Mouse (Mus musculus) liver, embryonic 14.5 days (tissue): ENCODE measurements at regions not wholly inside any gene's neighbourhood (a gene's known extent, or its start where the extent isn't known, plus 50 kb on each side); places are given as distances from the start of the nearest gene placed in this dataset.

ENCODE experiments used
- ATAC-seq: fragments of 200-750 bp; cut with Nextera tagmentation; 2 replicates; pipeline ENCODE4 v1.8.0; 2017; ENCODE audit warnings: moderate number of reproducible peaks, mild to moderate bottlenecking, moderate library complexity; ENCODE audit not compliant: insufficient read depth
- DNase-seq, 3 experiments: peaks; one replicate each; pipeline ENCODE4 v3.0.0-alpha.2; 2012 to 2013; ENCODE audit warnings: low read depth in 3 of 3, low spot score in 3 of 3
- H3K27ac ChIP-seq: fragments of 300-500 bp; sonication (generic); 2 replicates; pipeline ENCODE4 v1.5.1; 2014; ENCODE audit warnings: moderate library complexity, mild to moderate bottlenecking, control low read depth, inconsistent platforms
- H3K27me3 ChIP-seq: fragments of 300-500 bp; sonication (generic); 2 replicates; pipeline ENCODE4 v1.6.1; 2014; ENCODE audit warnings: mild to moderate bottlenecking, low read length, moderate library complexity; ENCODE audit not compliant: control insufficient read depth, insufficient read depth
- H3K36me3 ChIP-seq: fragments of 300-500 bp; sonication (generic); replicated peaks from 2 replicates; pipeline ENCODE4 v1.6.1; 2014; ENCODE audit warnings: low read depth; ENCODE audit not compliant: control insufficient read depth, insufficient read depth
- H3K4me1 ChIP-seq, 2 experiments: fragments of 200-500 bp in 1 of 2; fragments of 300-500 bp in 1 of 2; sonication (generic) in 1 of 2; replicated peaks; 2 replicates each; pipeline ENCODE4 v1.6.1; 2012 to 2014; ENCODE audit warnings: antibody characterized with exemption in 1 of 2, inconsistent platforms in 1 of 2, low read length in 1 of 2; ENCODE audit not compliant: control insufficient read depth in 2 of 2, insufficient read depth in 2 of 2
- H3K4me2 ChIP-seq: fragments of 300-500 bp; sonication (generic); 2 replicates; pipeline ENCODE4 v1.6.1; 2014; ENCODE audit warnings: low read depth, mild to moderate bottlenecking, control low read depth, moderate library complexity
- H3K4me3 ChIP-seq, 2 experiments: fragments of 200-500 bp in 1 of 2; fragments of 300-500 bp in 1 of 2; sonication (generic) in 1 of 2; 2 replicates each; pipeline ENCODE4 v1.5.1; 2012 to 2014; ENCODE audit warnings: low read depth in 2 of 2, low read length in 2 of 2, mild to moderate bottlenecking in 2 of 2, control low read depth in 1 of 2, inconsistent platforms in 1 of 2, moderate library complexity in 1 of 2; ENCODE audit not compliant: insufficient read depth in 1 of 2
- H3K9ac ChIP-seq: fragments of 300-500 bp; sonication (generic); replicated peaks from 2 replicates; pipeline ENCODE4 v1.6.1; 2014; ENCODE audit warnings: mild to moderate bottlenecking, control low read depth, moderate library complexity
- H3K9me3 ChIP-seq: fragments of 300-500 bp; sonication (generic); 2 replicates; pipeline ENCODE4 v1.6.1; 2016; ENCODE audit warnings: low read length, mixed read lengths; ENCODE audit not compliant: control insufficient read depth
- CTCF ChIP-seq: IDR thresholded peaks from 2 replicates; pipeline ENCODE4 v1.5.1; 2016; ENCODE audit warnings: antibody characterized with exemption, low read depth, control low read depth
- EP300 ChIP-seq: IDR thresholded peaks from 2 replicates; pipeline ENCODE4 v1.6.1; 2016; ENCODE audit warnings: antibody characterized with exemption, low read depth
- WGBS: fragments of 180-500 bp; shearing (Covaris S2); extraction: QIAGEN DNeasy Blood & Tissue Kit; methylation state at CpG from one replicate; pipeline ENCODE4 v1.1.7; 2014; ENCODE audit not compliant: insufficient replicate concordance; 5-methylcytosine and 5-hydroxymethylcytosine counted together

DNA sequence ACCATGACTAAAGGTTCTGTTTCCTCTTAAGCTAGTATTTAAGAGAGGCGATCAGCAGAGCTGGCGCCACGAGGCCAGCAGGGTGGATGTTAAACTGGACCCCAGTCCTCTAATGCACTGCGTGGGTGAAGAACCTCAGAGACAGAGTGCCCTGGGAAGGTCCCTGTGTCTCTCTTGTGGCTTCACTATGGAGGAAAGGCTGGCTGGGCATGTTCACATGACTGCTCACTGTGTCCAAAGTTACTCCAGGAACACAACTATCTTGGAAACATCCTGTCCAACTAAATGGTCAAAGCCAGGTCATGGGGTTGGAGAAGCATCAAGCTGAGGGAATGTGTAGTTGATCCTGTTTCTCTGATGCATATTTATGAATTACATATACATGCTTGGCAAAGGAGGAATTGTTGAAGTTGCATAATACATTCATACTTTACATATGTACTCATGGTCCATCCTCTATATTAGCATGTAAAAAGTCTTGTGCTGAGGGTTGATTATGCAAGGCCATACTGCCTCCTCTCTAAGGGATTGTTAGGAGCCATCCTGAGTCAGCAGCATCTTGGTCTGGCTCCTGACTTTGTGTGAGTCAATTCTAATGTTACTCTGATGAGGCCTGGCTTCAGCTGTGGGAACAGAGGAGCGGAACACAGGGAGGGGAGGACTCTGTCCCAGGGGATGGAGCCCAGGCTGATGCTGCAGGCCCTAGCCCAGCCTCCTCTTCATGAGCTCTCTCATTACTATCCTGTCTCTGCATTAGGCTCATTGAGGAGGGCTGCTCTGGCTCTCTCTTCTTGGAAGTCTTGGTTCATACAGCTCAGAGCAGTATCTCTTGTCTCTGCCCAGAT is 387.9 kb upstream of the Tshz3 start:
- TF ChIP-seq CTCF: no peak
- TF ChIP-seq EP300: no peak
- H3K27me3 ChIP-seq: no peaks in the 10 kb centered on the region
- 66% methylated on average over 5 of the region's 5 CpGs for WGBS
- ATAC-seq (no peak), DNase-seq (no peak)
- H3K9ac ChIP-seq: no peak overlapping the region
- no peaks in the 10 kb centered on the region for H3K36me3 ChIP-seq
- no peak overlapping the region for H3K4me3 ChIP-seq
- H3K27ac ChIP-seq: no peak overlapping the region
- H3K4me1 ChIP-seq: no peaks in the 10 kb centered on the region
- no peak overlapping the region for H3K4me2 ChIP-seq
- H3K9me3 ChIP-seq: no peaks in the 10 kb centered on the region

DNA sequence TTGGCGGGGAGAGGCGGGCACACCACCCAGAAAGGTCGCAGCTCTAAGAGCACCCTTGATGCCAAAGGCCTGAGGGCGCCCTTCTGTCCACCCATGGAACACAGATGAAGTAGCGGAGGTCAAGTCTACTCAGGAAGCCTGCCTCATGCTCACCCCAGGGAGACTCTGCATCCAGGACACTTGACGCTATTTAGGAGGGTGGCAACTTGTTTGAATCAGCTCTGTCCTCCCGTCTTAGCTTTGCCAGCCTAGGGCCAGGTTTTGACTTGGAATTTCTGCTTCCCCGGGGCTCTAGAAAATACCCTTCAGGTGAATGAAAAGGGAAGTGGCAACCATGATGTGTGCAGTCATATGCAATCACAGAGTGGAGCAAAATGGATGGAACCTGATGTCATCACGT is 389.2 kb upstream of the Tshz3 start:
- no peak overlapping the region for H3K4me3 ChIP-seq
- no peak overlapping the region for H3K27ac ChIP-seq
- 64% methylated on average over 9 of the region's 9 CpGs for WGBS
- H3K9me3 ChIP-seq: no peaks in the 10 kb centered on the region
- TF ChIP-seq CTCF: no peak
- TF ChIP-seq EP300: no peak
- no peak overlapping the region for H3K4me2 ChIP-seq
- no peaks in the 10 kb centered on the region for H3K4me1 ChIP-seq
- H3K9ac ChIP-seq: no peak overlapping the region
- no peaks in the 10 kb centered on the region for H3K27me3 ChIP-seq
- ATAC-seq: no peak
- no peak for DNase-seq
- no peaks in the 10 kb centered on the region for H3K36me3 ChIP-seq

DNA sequence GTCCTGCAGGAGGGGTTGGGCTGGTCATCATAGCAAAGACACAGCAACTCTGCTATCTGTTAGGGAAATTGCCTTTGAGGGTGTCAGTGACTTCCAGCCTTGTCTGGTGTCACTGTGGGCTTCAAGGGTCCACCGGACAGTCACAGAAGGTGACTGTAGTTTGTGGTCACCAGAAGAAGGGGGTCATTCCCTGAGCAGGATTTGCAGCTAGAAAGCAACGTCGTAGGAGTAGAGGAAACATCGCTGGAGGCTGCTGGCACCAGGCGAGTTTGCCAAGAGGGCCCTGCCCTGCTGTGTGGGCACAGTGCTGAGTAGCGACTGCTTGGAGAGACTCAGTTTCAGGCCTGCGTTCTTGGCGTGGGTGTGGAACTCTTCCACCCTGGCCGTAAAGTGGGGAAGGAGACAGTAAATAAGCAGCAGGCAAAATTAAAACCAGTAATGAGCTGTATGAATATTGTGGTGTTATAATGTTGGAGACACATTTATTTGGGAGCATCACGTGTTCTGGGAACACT is 389.8 kb upstream of the Tshz3 start:
- WGBS: 72% methylated on average over 10 of the region's 10 CpGs
- no peak overlapping the region for H3K27ac ChIP-seq
- no peaks in the 10 kb centered on the region for H3K36me3 ChIP-seq
- H3K27me3 ChIP-seq: no peaks in the 10 kb centered on the region
- H3K4me3 ChIP-seq: no peak overlapping the region
- TF ChIP-seq EP300 (no peak), CTCF (no peak)
- H3K4me1 ChIP-seq: no peaks in the 10 kb centered on the region
- DNase-seq (no peak), ATAC-seq (no peak)
- no peak overlapping the region for H3K4me2 ChIP-seq
- H3K9me3 ChIP-seq: no peaks in the 10 kb centered on the region
- H3K9ac ChIP-seq: no peak overlapping the region

DNA sequence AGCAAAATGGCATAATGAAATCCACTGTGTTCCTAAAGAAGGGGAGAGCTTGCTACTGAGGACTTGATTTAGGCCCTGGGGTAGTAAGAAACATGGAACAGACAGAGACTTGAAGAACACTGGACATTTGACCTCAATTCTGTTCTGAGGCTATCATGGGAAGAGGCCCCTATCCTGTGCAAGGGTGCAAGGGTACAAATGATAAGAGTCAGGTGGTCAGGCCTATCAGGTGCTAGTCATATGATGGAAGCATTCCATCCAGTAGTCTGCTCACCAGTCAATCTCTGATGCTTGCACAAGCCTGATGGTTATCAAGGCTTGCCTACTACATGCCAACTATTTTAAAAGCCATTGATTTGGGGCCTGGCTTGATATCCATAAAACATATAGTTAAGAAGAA is 420.6 kb upstream of the Tshz3 start:
- ATAC-seq (no peak), DNase-seq (no peak)
- Histone ChIP-seq H3K27ac (no peak overlapping the region), H3K4me2 (no peak overlapping the region), H3K4me3 (no peak overlapping the region), H3K9me3 (no peaks in the 10 kb centered on the region), H3K9ac (no peak overlapping the region), H3K4me1 (no peaks in the 10 kb centered on the region), H3K36me3 (no peaks in the 10 kb centered on the region), H3K27me3 (no peaks in the 10 kb centered on the region)
- no peak for TF ChIP-seq EP300
- TF ChIP-seq CTCF: no peak

DNA sequence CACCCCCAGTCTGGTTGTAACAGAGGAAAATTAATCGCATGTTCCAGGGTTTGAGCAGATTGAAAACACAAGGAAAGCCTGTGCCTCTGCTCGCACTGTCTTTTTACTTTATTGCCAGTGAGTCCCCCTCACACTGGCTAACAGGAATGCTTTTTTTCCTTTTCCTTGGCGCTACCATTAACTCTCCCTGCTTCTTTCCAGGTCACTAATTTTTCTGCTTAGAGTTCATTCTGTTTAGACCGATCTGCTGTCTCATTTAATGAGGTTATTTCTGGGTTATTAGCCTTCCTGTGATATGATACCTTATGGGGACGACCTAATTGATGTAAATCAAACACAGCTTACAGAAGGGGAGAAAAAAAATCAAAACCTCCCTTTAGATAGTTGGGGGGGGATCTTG is 429.0 kb upstream of the Tshz3 start:
- Histone ChIP-seq H3K4me2 (no peak overlapping the region), H3K4me3 (no peak overlapping the region), H3K36me3 (no peaks in the 10 kb centered on the region), H3K27ac (no peak overlapping the region), H3K27me3 (no peaks in the 10 kb centered on the region), H3K4me1 (no peaks in the 10 kb centered on the region), H3K9me3 (no peaks in the 10 kb centered on the region), H3K9ac (no peak overlapping the region)
- TF ChIP-seq EP300 (no peak), CTCF (no peak)
- ATAC-seq: no peak
- WGBS: 50% methylated on average over 5 of the region's 5 CpGs
- DNase-seq: no peak
